Mouse (Mus musculus) spleen, postnatal 14 days (tissue): ENCODE results near the gene Ifi47.

Source experiments
- DNase-seq, 2 experiments: peaks; one replicate each; pipeline ENCODE4 v3.0.0; 2021 to 2022; ENCODE audit warnings: low spot score in 2 of 2

The Ifi47 gene

GRCm38 (mm10) chr11:49089735-49090507 lies 13.5 kb downstream of the Ifi47 start:
- DNase-seq, result no peak

GRCm38 (mm10) chr11:49090551-49090950 lies 14.2 kb downstream of the Ifi47 start:
- DNase-seq, result no peak

DNA sequence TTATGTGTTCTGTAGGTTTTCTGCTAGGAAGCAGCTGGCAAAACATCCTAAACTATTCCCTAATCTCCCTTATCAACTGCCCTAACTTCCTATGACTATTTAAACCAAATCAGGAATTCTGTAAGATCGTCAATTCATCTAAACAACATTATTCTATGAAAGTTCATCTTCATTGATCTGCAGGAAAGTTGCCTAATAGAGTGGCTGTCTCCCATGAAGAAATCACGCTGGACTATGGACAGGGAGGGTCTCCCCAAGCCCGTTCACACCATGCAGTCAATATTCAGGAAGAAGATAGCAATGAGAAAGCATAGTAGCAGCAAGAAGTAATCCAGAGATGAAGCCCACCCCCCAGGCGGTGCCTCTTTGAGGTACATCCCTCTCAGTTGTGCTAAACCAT lies 14.8 kb downstream of the Ifi47 start:
- DNase-seq, result no peak

DNA sequence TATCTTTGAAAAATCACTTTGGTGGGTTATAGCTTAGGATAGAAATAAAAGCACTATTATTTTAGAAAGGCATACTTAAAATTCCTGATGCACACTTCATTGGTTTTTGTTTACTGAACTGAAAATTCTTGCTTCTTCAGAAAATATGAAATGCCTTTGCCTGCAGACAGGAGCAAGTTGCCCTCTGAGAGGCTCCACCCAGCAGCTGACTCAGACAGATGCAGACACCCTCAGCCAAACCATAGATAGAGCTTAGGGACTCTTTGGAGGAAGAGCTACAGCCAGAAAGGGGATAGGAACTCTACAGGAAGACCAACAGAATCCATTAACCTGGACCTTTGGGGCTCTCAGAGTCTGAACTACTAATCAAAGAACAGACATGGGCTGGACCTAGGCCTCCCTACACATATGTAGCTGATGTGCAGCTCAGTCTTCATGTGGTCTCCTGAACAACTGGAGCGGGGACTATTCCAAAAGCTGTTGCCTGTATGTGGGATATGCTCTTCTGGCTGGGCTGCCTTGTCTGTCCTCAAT lies 15.7 kb downstream of the Ifi47 start:
- no peak for DNase-seq

DNA sequence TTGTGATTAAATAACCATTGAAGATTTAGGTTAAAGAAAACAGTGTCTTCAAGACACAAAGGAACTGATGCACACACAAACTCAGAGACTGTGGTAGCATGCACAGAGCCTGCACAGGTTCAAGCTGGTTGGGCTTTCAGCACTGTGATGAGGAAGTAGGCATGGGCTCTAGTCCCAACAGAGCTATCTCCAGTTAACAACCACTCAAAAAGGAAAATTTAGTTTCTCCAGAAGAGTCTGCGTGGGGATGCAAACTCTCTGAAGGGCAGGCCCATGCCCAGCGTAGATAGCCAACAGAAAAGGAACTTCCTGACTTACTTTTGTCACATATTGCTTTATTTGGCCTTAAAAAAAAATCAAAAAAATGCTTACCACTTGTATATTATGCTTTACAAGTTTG lies 16.4 kb downstream of the Ifi47 start:
- DNase-seq, result no peak

- DNase-seq, result no peak
Measured at GRCm38 (mm10) chr11:49093861-49094660, 17.7 kb downstream of the Ifi47 start.

DNA sequence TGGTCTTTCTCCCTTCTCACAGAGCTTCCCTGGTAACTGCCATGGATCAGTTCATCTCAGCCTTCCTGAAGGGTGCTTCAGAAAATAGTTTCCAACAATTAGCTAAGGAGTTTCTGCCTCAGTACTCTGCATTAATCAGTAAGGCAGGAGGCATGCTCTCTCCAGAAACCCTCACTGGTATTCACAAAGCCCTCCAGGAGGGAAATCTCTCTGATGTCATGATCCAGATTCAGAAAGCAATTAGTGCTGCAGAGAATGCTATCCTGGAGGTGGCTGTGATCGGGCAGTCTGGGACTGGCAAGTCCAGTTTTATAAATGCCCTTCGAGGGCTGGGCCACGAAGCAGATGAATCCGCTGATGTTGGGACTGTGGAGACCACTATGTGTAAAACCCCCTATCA lies 19.0 kb downstream of the Ifi47 start:
- no peak for DNase-seq

DNA sequence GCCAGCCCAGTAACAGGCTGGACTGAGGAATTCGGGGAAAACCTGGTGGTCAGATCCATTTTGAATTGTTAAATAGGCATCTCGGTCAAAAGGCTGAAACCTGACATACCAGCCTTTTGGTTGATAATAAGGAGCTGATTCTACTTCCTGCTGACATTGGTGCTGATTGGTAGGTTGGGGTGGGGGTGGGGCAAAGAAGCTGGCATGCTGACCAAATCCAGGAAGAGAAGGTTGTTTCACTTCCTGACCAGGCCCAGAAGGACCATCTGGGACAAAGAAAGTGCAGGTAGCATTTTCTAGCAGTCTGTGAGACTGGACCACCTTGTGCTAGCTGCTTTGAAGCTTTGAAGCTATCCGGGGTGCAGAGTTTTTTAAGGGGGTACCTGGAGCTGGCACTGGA lies 24.0 kb downstream of the Ifi47 start:
- no peak for DNase-seq

- no peak for DNase-seq
Measured at GRCm38 (mm10) chr11:49101500-49101899, 25.1 kb downstream of the Ifi47 start.

- peak; percentile 75 to 90 for DNase-seq
Measured at GRCm38 (mm10) chr11:49103047-49103693, 26.8 kb downstream of the Ifi47 start.

GRCm38 (mm10) chr11:49105752-49106151 lies 29.4 kb downstream of the Ifi47 start:
- DNase-seq, result no peak

DNA sequence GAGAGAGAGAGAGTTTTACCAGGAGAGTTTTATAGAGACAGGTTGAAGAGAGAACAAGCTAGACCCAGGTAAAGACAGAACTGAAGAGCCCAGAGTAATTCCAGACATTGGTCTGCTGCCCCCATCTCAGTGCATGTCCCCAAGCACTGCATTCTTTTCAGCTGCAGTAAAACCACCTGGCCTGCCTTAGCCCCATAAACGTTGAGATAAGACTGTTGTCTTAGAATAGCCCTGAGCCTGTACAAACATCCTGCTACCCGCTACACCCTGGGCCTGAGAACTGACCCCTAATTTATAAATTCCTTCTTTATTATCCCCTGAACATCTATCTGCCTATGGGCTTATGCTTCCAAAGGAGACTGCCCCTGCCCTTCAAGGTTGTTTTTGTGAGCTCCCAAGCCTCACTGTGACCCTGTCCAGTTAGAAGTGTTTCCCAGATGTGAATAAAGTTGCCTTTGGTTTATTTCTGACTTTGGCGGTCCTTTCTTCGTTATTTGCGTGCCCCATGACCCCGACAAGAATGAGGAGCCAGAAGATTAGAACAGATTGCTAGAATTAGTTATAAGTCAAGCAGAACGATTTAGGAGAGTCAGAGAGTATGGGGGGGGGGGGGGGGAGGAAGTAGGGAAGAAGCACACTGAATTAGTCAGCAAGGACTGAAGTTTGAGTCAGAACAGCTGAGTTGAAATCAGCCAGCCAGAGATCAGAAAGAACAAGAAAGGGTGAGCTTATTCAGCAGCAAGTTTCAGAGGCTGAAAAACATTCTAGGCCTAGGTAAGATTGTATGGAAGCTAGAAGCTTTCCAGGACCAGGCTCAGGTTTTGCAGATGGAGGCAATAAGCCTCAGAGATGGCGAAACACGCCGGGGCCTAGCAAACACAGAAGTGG lies 31.5 kb downstream of the Ifi47 start:
- no peak for DNase-seq

DNA sequence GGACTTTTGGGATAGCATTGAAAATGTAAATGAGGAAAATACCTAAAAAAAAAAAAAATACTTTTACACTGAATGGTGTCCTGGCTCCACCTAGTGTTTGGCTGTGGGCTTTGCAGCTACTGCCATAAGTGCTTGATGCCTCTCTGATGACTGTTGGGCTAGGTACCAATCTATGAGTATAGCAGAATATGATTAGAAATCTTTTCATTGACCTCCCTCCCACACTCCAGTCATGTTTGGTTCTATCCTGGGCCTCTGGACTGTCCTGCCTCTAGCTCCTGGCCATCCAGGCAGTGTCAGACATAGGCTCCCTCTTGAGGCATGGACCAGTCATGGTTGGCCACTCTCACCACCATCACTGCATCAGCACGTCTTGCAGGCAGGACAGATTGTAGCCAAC lies 32.4 kb downstream of the Ifi47 start:
- DNase-seq, result no peak

GRCm38 (mm10) chr11:49111000-49111399 lies 34.6 kb downstream of the Ifi47 start:
- no peak for DNase-seq

- no peak for DNase-seq
Measured at GRCm38 (mm10) chr11:49112624-49113219, 36.3 kb downstream of the Ifi47 start.

DNA sequence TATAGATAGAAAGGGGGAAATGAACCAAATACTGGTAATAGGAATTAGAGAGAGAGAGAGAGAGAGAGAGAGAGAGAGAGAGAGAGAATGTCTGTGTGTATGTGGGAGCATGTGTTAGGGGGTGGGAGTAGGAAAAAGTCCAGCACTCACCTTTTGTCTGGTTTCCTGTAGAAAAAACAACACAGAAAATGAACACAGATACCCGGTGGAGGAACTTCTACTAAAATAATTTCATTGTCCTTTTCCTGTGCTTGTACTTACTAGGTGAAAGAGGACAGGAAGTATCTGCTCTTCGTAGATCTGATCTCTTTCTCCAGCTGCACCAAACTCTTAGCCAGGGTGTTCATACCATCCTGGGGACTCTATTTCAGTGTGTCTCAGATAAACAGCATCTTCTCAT lies 37.8 kb downstream of the Ifi47 start:
- DNase-seq, result no peak

- DNase-seq, result no peak
Measured at GRCm38 (mm10) chr11:49114774-49115173, 38.4 kb downstream of the Ifi47 start, which contains the start of gene Olfr1396. Olfr1396 (minus strand) TSS chr11:49114874.

DNA sequence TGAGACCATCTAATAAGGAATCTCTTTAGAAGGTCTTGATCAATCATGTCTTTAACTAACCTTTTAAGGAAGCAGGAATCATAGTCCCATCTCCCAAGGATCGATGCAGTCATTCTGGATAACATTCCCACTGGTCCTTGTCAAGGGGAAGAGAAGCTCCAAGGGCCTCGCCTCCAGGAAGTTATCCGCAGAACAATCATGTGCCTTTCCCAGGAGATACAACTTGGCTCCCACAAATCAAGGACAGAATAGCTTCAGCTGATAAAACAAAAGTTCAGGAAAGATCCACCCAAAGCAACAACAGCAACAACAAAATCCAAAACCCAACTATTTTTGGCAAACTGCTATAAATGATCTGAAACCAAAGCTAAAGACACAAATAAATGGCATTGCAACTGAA lies 43.2 kb downstream of the Ifi47 start:
- DNase-seq, result no peak

- DNase-seq, result no peak
Measured at GRCm38 (mm10) chr11:49124169-49124568, 47.8 kb downstream of the Ifi47 start.

DNA sequence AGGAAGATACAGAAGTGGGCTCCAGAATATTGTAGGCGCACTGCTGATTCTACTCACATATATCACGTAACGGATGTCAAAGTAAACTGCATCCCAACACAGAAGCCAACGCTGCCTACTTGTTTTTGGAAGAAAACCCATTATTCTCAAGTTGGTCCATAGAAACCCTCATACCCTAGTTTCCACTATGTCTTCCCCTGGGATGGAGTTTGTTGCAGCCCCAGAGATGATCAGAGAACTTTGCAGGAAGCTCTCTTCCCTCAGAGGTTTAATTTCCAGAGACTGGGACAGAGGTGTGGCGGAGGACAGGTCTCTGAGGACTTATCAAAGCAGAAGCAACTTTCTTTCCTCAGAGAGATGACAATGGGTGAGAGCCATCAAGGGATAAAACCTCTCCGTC lies 65.6 kb downstream of the Ifi47 start, which contains the start of gene Olfr1395:
Olfr1395 (plus strand) TSS at position 301 of the 400 bp plus-strand sequence.
- DNase-seq, result no peak
